Mouse (Mus musculus): ENCODE data around the gene Icam2.

Gene Icam2

DNA sequence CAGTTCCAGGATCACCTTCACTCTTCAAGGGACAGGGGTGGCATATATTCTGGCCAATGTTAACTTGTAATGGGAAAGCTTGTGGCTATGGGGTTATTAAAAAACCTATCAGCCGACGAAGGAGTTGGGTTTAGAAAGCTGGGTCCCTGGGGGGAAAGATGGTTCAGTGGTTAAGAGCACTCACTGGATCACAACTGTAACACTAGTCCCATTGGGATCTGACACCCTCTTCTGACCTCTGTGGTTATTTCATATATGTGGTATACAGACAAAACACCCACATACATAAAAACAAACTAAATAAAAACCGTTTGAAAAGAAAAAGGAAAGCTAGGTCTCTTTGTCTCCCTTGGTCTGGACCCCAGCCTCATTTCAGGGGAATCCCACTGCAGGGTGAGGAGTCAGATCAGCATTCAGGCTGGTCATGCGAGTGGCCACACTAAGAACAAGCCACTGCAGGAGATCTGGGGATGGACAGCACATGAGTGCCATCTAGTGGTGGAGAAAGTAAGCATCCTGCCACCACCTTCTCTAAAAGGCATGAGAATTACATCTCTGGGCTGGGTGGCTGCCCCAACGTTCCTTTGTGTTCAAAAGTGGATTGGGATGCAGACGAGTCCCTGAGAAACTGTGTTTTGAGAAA is 3.8 kb upstream of the Icam2 start:
- peak; percentile 90 for DNase-seq (ENCODE audit: low read depth)

DNA sequence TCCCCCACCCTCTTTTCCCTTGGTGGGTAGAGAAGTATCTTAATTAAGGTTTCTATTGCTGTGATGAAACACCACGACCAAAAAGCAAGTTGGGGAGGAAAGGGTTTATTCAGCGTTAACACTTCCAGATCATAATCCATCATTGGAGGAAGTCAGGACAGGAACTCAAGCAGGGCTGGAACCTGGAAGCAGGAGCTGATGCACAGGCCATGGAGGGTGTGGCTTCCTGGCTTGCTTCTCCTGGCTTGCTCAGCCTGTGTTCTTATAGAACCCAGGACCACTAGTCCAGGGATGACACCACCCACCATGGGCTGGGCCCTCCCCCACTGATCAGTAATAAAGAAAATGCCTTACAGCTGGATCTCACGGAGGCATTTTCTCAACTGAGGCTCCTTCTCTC is 2.9 kb upstream of the Icam2 start:
- no peak for DNase-seq (ENCODE audit: low read depth)

DNA sequence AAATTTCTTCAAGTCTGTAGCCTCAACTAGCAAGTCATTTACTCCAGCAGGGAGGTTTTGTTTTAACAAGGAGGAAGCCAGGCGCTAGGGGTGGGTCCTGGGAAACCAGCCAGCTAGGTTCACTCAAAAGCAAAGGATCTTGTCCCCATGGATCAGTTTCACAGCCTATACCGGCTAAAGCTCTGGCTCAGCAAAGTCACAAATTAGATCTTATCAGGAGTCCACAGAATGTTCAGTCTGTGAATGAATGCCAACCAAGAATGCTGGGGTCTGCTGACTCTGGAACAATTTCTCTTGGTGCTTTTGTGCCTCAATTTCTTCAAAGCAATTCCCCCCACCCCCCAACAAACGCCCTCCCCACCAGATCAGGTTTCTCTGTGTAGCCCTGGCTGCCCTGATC is 1.7 kb upstream of the Icam2 start:
- DNase-seq (ENCODE audit: low read depth) = no peak

DNA sequence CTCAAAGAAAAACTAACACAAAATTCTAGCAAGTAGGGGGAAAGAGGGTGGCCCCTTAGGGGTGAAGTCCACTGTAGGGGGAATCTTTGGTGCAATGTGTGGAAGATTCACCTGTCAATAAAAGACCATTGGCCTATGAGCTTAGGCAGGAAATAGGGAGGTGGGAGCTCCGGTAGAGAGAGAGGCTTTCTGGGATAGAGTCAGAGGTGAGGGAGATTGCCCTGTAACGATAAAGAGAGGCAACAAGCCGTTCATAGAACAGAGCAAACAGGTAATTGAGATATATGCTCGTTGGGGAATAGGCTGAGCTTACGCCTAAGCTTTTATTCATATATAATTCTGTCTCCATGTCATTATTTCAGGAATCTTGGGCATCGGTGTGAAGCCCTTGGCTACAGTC is 855 bp downstream of the Icam2 start:
- peak; percentile 77 for DNase-seq (ENCODE audit: low read depth)

DNA sequence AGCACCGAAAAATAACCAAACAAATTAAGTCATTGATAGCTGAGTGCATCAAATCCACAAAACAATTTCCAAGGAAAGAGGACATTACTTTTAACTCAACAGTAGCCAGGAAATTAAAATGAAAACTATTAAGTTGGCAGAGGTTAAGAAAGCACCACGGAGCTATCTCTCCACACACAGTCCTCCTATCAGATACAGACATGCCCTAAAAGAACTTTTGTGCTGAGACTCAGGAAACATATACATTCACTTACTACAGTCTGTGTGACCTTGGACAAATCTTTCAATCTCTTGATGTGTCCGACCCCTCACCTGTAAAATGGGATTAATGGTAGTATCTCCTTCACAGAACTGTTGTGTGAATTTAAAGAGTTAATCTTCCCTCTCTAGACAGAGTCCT is 1.5 kb downstream of the Icam2 start:
- no peak for DNase-seq (ENCODE audit: low read depth)

DNA sequence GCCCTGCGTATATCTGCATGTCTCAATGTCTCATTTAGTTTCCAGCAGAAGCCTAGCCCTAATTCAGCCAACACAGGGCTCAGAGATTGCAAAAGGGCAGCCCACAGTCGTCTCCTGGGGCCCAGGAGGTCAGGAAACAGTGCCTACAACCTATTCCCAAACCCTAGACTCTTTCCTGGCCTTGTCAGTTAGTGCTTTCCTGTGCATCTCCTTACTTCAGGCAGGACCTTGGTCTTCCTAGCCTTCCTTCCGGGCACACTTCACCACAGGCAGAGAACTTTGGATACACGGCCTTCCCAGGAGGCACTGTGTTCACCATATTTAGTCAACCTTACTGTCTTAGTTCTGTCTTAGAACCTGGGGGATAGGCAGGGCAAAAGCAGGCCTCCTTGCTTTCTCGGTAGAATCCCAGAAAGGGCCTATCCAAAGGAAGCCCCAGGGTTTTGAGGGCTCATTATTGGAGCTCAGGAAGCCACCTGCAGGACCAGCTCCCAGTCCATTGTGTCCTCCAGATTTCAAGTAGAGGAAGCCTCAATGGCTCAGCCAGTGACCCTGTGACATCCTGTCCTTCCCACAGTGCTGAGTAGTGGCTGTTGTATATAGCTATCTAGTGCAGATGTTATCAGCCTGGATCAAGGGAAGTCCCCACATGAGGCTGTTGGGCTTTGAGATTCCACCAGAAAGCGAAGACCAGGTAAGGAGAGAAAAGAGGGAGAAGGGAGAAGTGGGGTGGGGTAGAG is 4.7 kb downstream of the Icam2 start:
- DNase-seq (ENCODE audit: low read depth) = no peak

DNA sequence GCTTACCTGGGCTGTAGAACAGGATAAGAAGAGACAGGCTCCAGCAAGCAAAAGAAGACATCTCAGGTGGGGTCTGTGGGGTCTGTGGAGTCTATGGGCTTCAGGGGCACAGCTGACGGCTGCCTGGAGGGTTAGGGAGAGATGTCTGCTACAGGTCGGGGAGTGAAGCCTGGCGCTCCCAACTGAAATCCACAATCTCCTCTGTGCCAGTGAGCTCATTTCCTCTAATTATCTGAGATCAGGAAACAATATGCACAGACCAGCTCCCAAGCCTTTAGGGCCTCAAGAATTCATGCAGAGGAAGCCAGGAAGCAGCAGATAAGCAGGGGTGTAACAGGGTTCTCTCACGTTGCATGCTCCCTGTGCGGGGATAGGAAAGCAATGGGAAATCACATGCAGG is 5.5 kb downstream of the Icam2 start:
- DNase-seq (ENCODE audit: low read depth) = no peak

DNA sequence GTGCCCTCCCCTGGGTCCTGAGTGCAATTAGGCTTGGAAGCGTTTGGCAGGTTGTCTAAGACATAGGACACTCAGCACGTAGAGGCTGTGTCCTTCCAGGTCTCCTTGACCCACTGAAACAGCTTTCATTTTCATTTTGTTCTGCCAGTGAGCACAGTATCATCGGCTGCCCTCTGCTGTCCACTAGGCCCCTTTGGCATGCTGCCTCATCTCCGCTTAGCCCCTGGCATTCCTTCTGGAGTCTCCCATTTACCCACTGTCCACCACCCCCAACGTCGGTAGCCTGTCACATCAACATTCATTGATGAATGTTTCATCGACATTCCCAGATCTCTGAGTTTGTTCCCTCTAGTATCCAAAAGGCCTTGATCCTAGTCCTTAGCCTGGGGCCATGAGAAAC is 6.0 kb downstream of the Icam2 start:
- no peak for DNase-seq (ENCODE audit: low read depth)

DNA sequence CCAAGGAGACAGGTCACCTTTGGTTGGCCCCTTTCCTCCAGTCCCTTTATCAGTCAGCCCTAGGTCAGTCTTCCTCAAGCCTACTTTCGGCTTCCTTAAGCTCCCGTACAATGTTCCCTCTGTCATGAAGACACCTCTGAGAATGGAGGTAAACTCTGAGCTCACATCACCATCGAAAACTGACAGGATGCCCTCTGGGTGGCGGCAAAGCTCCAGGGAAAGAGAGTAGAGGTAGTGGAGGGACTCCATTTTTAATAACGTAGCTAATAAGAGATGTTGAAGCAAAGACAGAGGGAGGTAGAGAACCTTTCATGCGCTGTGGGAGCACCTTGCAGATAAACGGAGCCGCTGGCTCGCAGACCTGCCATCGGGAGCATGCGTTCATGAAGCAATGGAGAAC is 6.9 kb downstream of the Icam2 start:
- DNase-seq (ENCODE audit: low read depth) = no peak

DNA sequence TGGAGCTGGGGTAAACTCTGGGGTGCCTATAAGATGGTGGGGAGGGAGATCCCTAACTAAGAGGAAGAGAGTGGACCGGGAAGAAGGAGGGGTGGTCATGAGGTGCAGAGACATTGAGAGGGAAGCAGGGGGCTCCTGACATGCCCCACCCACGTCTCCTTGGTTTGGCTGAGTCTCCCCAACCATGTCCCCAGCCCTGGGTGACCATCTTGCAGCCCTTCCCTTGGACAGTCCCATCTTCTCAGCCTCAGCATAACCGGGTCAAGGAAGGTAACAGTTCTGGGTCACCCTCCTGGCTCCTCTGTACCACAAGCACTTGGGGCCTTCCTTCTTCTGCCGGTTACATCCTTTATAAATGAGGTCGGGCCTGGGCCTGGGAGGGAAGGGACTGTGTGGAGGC is 12.9 kb downstream of the Icam2 start:
- no peak for DNase-seq (ENCODE audit: low read depth)

DNA sequence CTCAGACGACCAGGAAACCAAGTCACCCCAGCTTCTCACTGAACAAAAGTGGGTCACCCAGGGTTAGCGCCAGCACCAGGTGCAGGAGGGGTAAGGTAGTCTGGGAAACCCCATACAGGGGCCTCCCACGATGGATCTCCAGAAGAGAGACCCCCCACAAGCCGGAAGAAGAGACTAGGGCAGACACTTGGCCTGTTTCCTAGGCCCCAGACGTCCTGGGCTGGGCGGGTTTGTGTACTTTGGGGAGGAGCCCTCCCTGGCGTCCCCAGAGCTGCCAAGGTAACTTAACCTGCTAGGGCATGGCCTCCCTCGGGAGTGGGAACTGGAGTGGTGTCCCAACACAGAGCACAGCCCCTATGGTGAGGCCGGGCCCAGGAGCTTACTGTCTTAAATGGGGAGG is 13.3 kb downstream of the Icam2 start:
- DNase-seq (ENCODE audit: low read depth) = no peak

DNA sequence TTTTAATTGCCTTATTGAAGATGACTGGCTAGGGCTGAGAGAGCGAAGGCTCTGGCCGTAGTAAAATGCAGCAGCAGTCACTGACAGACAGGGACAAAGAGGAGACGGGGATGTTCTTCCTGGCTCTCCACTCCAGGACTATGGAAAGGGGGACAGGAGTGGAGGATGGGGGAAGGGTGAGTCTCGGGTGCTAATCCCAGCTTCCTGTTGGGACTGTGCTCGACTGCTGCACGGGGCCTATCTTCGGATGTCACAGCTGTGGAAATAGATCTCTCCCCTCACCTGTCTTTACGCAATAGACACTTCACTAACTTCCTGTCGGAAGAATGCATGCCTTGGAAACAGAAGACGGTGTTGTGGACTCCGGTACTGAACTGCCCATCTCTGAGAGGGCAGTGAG is 13.9 kb downstream of the Icam2 start:
- DNase-seq (ENCODE audit: low read depth) = no peak

DNA sequence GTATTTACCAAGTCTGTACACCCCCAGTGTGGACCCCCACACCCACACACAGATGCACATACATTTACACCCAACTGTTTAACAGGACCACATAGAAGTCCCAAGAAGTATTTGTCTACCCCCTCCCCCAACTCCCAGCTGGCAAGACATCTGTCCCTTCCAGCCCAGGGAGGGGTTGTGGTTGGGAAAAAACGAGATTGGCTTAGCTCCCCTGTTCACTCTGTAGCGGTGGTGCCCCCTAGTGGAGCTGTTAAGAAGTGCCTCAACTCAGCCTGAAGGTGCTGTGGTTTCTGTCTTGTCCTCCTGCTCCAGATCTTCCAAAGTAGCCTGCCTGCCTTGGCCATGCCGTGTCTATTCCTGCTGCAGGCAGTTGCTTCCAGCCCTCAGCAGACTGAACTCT is 21.6 kb downstream of the Icam2 start:
- peak; percentile 86 for DNase-seq (ENCODE audit: low read depth)

DNA sequence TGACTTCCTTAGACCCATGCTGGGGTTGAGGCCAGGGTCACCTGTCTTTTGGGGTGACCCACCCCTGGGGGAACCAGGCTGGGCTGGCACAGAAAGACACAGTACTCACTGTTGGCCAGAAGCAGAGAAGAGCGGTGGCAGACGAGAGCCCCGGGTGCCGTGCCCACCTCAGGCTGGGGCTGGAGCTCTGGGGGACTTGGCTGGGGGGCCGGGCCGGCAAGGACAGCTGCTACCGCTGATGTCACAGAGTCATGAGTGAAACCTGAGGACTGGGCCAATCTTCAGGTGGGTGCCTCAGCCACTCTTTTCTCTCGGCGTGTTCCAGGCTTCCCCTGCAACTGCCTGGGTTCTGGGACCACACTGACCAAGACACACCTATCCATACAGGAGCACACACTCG is 22.5 kb downstream of the Icam2 start, which contains the start of gene Prr29:
Prr29 (plus strand) TSS at position 107 of the 400 bp plus-strand sequence.
- no peak for DNase-seq (ENCODE audit: low read depth)

DNA sequence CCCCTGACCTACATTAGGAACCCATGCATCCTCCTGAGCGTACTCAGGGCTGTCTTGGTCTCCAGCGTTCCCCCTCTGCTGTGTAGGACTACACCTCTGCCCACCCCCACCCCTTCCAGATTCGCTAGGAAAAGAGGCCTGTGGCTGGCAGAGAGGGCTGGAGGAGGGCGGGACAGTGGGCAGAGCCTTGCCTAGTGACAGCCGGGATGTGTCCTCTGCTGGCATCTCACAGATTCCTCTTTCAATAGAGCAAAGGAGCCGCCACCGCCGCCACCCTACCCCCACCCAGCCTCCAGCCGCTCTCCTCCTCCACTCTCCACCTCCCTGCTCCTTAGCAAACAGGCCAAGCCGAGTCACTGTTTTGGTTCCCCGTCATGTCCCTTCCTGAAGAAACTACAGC is 23.2 kb downstream of the Icam2 start:
- peak; percentile 2 for DNase-seq (ENCODE audit: low read depth)

DNA sequence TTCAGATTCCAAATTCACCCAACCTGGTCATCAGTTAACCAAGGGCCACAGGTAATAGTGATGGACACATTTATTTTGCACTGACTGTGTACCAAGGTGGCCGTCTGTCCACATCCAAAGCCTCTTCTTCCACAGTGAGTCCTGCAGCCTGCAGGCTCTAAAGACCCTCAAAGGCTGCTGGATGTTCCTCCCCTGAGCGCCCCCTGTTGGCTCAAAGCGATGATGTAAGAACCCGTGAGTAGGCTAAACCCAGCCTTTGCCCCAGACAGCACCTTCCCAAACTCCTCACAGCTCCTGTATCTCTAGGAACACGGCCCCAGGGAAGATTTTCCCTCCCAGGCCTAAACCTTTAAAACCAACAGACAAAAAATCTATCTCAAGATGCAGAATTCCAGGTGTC is 28.5 kb downstream of the Icam2 start:
- peak; percentile 53 for DNase-seq (ENCODE audit: low read depth)

DNA sequence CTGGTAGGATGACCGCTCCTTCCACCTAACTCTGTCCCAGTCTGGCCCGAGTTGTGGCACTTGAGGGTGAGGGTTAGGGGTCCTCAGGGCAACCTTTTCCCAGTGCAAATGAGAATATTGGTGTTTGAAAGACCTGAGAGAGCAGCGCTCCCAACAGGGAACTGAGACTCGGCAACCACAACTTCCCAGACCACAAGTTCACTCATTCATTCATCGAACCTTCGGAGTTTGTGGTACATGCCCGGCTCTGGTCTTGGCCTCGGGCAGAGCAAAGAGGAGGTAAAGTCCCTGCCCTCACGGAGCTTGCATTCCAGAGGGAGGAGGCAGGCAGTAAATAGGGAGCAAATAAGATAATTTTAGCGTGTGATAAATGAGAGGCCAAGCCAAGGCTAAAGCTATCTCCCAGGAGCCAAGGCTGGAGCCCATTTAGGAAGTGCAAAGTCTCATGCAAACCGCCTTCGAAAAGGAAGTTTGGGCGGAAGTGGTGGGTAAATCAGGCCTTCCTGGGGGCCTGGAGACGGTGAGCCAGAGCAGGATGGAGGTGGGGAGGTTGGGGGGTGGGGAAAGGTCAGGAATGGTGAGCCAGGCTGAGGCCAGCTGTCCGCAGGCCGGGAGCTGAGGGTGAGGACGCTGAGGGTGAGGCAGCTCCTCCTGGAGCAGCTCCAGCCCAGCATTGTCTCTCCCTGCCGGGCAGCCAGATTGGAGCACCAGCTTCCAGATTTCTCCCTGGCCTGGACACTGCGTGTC is 32.3 kb downstream of the Icam2 start:
- no peak for DNase-seq (ENCODE audit: low read depth)

DNA sequence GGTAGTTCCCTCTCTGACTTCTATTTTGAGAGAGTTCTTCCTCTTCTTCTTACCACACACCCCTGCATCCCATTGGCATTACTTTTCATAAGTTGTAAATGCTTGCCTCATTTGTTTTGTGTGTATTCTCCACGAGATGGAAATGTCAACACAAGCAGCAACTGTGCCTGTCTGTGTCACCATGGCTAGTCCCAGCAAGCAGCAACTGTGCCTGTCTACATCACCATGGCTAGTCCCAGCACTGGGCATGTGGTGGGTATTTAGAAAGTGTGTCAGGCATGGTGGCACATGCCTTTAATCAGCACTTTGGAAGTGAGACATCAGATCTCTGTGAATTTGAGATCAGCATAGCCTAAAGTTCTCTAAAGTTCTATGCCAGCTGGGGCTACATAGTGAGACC is 33.7 kb downstream of the Icam2 start:
- no peak for DNase-seq (ENCODE audit: low read depth)

DNA sequence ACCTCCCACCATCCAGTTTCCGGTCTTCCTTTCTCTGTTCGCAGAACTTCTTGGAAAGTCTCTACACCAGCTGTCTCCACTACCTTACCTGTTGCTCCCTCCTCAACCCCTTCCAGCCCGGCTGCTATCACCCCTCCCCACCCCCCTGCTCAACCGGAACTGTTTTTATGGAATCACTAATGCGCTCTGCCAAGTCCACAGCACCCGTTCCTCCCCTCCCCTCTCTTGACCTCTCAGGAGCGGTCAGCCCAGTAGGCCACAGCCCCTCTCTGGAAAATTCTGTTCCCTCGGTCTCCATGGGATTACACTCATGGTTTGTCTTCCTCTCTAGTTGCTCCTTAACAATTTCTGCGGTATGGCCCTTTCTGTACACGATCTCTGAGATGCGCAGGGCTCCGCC is 34.7 kb downstream of the Icam2 start, which contains the start of gene Scn4a:
Scn4a (minus strand) TSS at position 101 of the 400 bp plus-strand sequence.
- no peak for DNase-seq (ENCODE audit: low read depth)

DNA sequence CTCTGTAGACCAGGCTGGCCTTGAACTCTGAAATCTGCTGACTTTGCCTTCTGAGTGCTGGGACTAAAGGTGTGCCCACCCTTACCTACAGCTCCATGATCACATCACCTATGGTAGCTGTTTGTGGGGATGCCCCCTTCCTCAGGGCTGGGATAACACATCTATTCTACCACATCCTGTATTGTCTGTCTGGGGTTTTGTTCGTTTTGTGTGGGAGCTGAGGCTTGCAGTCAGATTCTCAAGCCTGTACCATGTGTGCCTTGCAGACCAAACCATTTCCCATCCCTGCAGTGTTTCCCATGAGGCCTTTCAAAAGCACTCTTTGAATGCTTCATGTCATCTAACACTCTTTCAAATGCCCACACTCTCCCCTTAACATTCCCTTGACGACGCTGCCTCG is 35.9 kb downstream of the Icam2 start:
- peak; percentile 54 for DNase-seq (ENCODE audit: low read depth)

DNA sequence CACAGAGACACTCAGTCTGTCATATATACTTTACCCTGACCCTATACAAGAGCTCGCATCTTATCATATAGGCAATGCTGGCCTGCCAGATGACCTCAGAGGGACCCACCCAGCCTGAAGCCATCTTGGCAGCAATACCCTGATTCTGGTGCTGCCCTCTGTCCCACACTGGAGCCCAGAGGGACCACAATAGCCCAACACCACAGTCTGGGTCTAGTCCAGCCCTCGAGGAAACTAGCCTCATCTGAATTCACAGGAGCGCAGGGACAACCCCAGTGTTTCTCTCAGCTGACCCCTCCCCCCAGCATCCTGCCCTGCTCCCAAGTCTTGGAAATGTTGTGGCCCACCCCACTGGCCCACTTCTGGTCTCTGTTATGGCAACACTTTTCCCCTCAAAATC is 36.6 kb downstream of the Icam2 start:
- no peak for DNase-seq (ENCODE audit: low read depth)

DNA sequence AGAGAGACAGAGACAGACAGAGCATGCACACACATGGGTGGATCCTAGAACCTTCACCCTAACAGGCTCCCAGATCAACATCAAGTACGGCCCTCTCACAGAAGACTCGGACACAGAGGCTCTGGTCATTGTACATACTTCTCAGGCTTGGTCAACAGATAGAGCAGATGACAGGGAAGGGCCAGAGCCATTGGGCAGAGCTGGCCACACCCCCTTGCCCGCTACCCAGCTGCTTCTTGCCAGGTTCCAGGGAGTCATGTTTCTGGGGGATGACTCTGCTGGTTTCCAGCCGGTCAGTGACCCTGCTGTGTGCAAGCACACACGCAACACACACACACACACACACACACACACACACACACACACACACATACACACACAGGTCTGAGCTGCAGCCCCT is 37.0 kb downstream of the Icam2 start:
- DNase-seq (ENCODE audit: low read depth) = no peak

DNA sequence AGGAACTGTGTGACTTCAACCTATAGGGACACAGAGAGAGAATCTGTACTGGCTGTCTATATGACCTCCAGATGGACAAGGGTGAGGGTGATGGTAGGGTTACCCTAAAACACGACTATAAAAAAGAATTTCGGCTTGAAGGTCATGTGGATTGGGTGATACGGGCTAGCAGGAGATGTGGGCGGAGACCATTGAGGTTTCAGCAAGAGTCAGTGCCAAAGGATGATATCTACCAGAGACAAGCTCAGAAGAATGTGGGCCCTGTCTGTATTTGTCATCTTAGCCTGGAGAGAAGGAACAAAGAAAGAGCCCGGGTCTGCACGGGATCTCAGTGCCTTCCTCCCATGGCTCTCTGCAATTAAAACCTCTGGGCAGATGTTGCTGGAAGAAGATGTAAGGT is 38.1 kb downstream of the Icam2 start:
- DNase-seq (ENCODE audit: low read depth) = no peak

All from induced T-regulatory cell, adult 2 months (primary cell).